13 mouse cellular contexts compared by ENCODE assay signal in the genomic region with DNA sequence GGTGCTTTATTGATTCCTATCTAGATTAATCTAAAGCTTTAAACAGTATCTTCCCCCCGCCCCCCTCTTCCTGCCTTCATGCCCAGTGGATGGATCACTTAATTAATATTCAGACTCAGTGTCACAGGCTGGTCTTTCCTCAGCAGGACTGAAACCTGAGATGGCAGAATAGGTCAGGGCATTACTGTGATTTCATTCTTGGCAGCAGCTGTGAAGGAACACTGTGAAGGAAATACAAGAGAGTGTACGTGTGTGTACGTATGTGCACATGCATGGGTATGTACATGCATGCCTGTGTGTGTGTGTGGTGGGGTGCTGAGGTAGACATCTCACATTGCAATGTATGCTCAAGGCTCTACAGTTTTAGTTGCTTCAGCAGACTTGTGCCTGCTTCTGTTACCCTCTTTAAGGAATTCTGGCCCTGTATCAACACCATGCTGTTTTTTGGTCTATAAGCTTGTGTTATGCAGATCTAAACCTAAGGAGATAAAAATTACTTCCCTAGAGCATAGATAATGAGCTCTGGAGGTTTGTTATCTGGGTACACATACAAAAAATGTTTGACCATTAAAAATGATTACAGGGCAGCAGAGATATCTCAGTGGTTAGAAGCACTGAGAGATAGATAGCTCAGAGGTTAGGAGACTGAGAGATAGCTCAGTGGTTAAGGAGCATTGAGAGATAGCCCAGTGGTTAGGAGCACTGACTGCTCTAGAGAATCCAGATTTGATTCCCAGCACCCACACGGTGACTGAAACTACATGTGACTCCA. TPM values are rescaled to one million over a fixed set of nuclear protein-coding genes. Genes with fewer than 3 reads are reported as not detected.
DNase-seq lines count a peak whose midpoint lies in the region; ATAC-seq and TF ChIP-seq lines count a peak whose summit lies in the region.
"Had no signal": no experiment of that assay in that cellular context is flagged by ENCODE, and none has a peak within 500 bp of the region (broad histone marks: within the 10 kb centered on the region; RNA-seq: fewer than 3 reads in every experiment).

No protein-coding gene starts in this region.

- no peaks in the 10 kb centered on the region for H3K36me3 ChIP-seq in hindbrain, embryonic 10.5 days
- no peaks in the 10 kb centered on the region for H3K36me3 ChIP-seq in hindbrain, embryonic 12.5 days
- H3K36me3 ChIP-seq in hindbrain, embryonic 15.5 days = no peaks in the 10 kb centered on the region
- H3K36me3 ChIP-seq: embryonic facial prominence, embryonic 13.5 days; lung, embryonic 15.5 days had no signal

- no peaks in the 10 kb centered on the region for H3K27me3 ChIP-seq in hindbrain, embryonic 10.5 days (ENCODE audit: insufficient read depth, poor library complexity, severe bottlenecking)
- no peaks in the 10 kb centered on the region for H3K27me3 ChIP-seq in hindbrain, embryonic 12.5 days
- no peaks in the 10 kb centered on the region for H3K27me3 ChIP-seq in hindbrain, embryonic 15.5 days
- H3K27me3 ChIP-seq: embryonic facial prominence, embryonic 13.5 days; lung, embryonic 15.5 days had no signal

- H3K4me3 ChIP-seq in hindbrain, embryonic 10.5 days = no peak overlapping the region
- no peak overlapping the region for H3K4me3 ChIP-seq in hindbrain, embryonic 12.5 days
- H3K4me3 ChIP-seq in hindbrain, embryonic 15.5 days = no peak overlapping the region
- H3K4me3 ChIP-seq: embryonic facial prominence, embryonic 13.5 days; lung, embryonic 15.5 days had no signal

- H3K4me2 ChIP-seq in hindbrain, embryonic 12.5 days (replicated peaks) = no peak overlapping the region
- no peak overlapping the region for H3K4me2 ChIP-seq in hindbrain, embryonic 15.5 days
- H3K4me2 ChIP-seq: embryonic facial prominence, embryonic 13.5 days; lung, embryonic 15.5 days had no signal

- 60% methylated on average over 4 of the region's 4 CpGs for WGBS in hindbrain, embryonic 10.5 days
- 52% methylated on average over 4 of the region's 4 CpGs for WGBS in hindbrain, embryonic 12.5 days
- 51% methylated on average over 4 of the region's 4 CpGs for WGBS in hindbrain, embryonic 15.5 days

- peaks cover 13% of the 10 kb centered on the region for H3K4me1 ChIP-seq in hindbrain, embryonic 10.5 days (replicated peaks)
- peaks cover 8% of the 10 kb centered on the region; the same call in 1 of the 2 replicates for H3K4me1 ChIP-seq in hindbrain, embryonic 12.5 days
- H3K4me1 ChIP-seq in hindbrain, embryonic 15.5 days (replicated peaks) = 0 out of 2 replicates have a peak, but pooled peaks cover 9% of the 10 kb centered on the region
- H3K4me1 ChIP-seq: embryonic facial prominence, embryonic 13.5 days; lung, embryonic 15.5 days had no signal

- DNase-seq in hindbrain, embryonic 10.5 days (ENCODE audit: low spot score) = peak; percentile 8
- peak; percentile 36 for DNase-seq in 3134 (ENCODE audit: extremely low read depth, insufficient read length, low spot score)
- DNase-seq in brain, embryonic 14.5 days (ENCODE audit: low read depth) = peak; percentile 29
- no peak for DNase-seq in layer of hippocampus, adult 18-20 months (ENCODE audit: low spot score in 2 of 2)
- DNase-seq in adrenal gland, postnatal 14 days = no peak
- DNase-seq: adrenal gland, postnatal 25 days; spleen, adult 18-20 months had no signal

- TF ChIP-seq CTCF in brain, embryonic 14.5 days (IDR thresholded peaks at IDR 0.05; ENCODE audit: borderline replicate concordance, extremely low read depth, insufficient read depth, insufficient read length) = no peak

- no peak overlapping the region for H3K9ac ChIP-seq in hindbrain, embryonic 12.5 days
- no peak overlapping the region for H3K9ac ChIP-seq in hindbrain, embryonic 15.5 days
- H3K9ac ChIP-seq: embryonic facial prominence, embryonic 13.5 days; lung, embryonic 15.5 days had no signal

- no peak for ATAC-seq in hindbrain, embryonic 12.5 days (ENCODE audit: low FRiP score)
- peak; percentile 82 for ATAC-seq in hindbrain, embryonic 15.5 days (ENCODE audit: low FRiP score, low read depth)
- no peak for ATAC-seq in erythroblast, adult 5-6 weeks (replicated peaks; ENCODE audit: low FRiP score, poor library complexity, severe bottlenecking)
- ATAC-seq: inflammation-experienced regulatory T-cells, adult 6 months had no signal

- no peaks in the 10 kb centered on the region for H3K9me3 ChIP-seq in hindbrain, embryonic 10.5 days
- H3K9me3 ChIP-seq in hindbrain, embryonic 12.5 days (replicated peaks) = no peaks in the 10 kb centered on the region
- H3K9me3 ChIP-seq in hindbrain, embryonic 15.5 days = no peaks in the 10 kb centered on the region
- H3K9me3 ChIP-seq: embryonic facial prominence, embryonic 13.5 days; lung, embryonic 15.5 days had no signal

- H3K27ac ChIP-seq in hindbrain, embryonic 10.5 days = peak overlapping the region; percentile 57; the same call in 1 of the 2 replicates
- H3K27ac ChIP-seq in hindbrain, embryonic 12.5 days = no peak overlapping the region
- no peak overlapping the region for H3K27ac ChIP-seq in hindbrain, embryonic 15.5 days (replicated peaks)
- H3K27ac ChIP-seq: embryonic facial prominence, embryonic 13.5 days; lung, embryonic 15.5 days had no signal

- no peak for TF ChIP-seq POLR2A in brain, embryonic 14.5 days (IDR thresholded peaks at IDR 0.05; ENCODE audit: borderline replicate concordance, extremely low read depth, insufficient read depth, insufficient read length, poor library complexity, severe bottlenecking)

RNA-seq across cellular contexts. Expression of a gene that starts 41.0 kb away (rescaled TPM):
- polyA plus RNA-seq in hindbrain, embryonic 10.5 days (2016; fragmentation: Nextera tagmentation; extraction: Ambion mirVana) = 8.9 and 12.2 TPM in 2 replicates
- polyA plus RNA-seq in hindbrain, embryonic 12.5 days (2016; fragmentation: Nextera tagmentation; extraction: Ambion mirVana) = 24.0 and 26.3 TPM in 2 replicates
- polyA plus RNA-seq in brain, embryonic 14.5 days (2012; rRNA removed) = 9.0 and 15.7 TPM in 2 replicates
- polyA plus RNA-seq in hindbrain, embryonic 15.5 days (2015; fragmentation: Nextera tagmentation; extraction: Ambion mirVana) = 15.4 and 18.2 TPM in 2 replicates
- 6.5 and 25.7 TPM in 2 replicates for total RNA-seq in erythroblast, adult 5-6 weeks (2015; ENCODE audit: low replicate concordance)
- total RNA-seq in erythroblast, adult 5-6 weeks (2017; ENCODE audit: low replicate concordance) = 13.2 and 15.5 TPM in 2 replicates
- total RNA-seq in layer of hippocampus, adult 18-20 months (2021) = 10 to 100 TPM; 13.0 to 16.5 TPM
- total RNA-seq in adrenal gland, postnatal 14 days (2021) = 5.6 and 7.2 TPM in 2 replicates

Comparison
In these comparisons a context has a peak if more than half of its experiments do, and no peak if none do; other contexts are left out.
1. DNase-seq: peak in hindbrain, embryonic 10.5 days (single experiment), 3134 (single experiment) and brain, embryonic 14.5 days (single experiment); none in layer of hippocampus, adult 18-20 months (0 of 2) and adrenal gland, postnatal 14 days (single experiment).